Mouse (Mus musculus) T-helper 17 cell (primary cell): ENCODE measurements around the gene Prune1.

ENCODE experiments used
- in situ Hi-C, 2 experiments: fragments of 300-600 bp; cut with MboI, MseI; formaldehyde crosslinking; loops; 1 replicate in 1 of 2; 2 replicates in 1 of 2; pipeline ENCODE4 v1.15.1; 2025; ENCODE audit warnings: high pct_unique_total_duplicates in 2 of 2

The Prune1 gene

GRCm38 (mm10) chr3:95277149-95277551 lies 4.7 kb downstream of the Prune1 start:
- in situ Hi-C loops: no loop called here

- in situ Hi-C loops: no loop called here
Measured at GRCm38 (mm10) chr3:95276428-95276934, 5.4 kb downstream of the Prune1 start.

- in situ Hi-C loops: no loop called here
Measured at GRCm38 (mm10) chr3:95275161-95275560, 6.7 kb downstream of the Prune1 start.

GRCm38 (mm10) chr3:95274453-95274852 lies 7.4 kb downstream of the Prune1 start:
- in situ Hi-C loops: no loop called here

GRCm38 (mm10) chr3:95273471-95273870 lies 8.4 kb downstream of the Prune1 start:
- in situ Hi-C loops: no loop called here

GRCm38 (mm10) chr3:95270766-95271364 lies 11.0 kb downstream of the Prune1 start:
- in situ Hi-C loops: no loop called here

- in situ Hi-C loops: loop anchor here in 1 of 2 experiments (10.0 kb wide), 1 partner anchor 125 kb away; the partner anchor contains the start of gene Tnfaip8l2
Measured at GRCm38 (mm10) chr3:95269789-95270188, 12.1 kb downstream of the Prune1 start.

GRCm38 (mm10) chr3:95267855-95268254 lies 14.0 kb downstream of the Prune1 start:
- in situ Hi-C loops: loop anchor here in 1 of 2 experiments (10.0 kb wide), 1 partner anchor 123 kb away; the partner anchor contains the start of gene Tnfaip8l2

GRCm38 (mm10) chr3:95266052-95266451 lies 15.8 kb downstream of the Prune1 start:
- in situ Hi-C loops: loop anchor here in 1 of 2 experiments (10.0 kb wide), 1 partner anchor 121 kb away; the partner anchor contains the start of gene Tnfaip8l2

- in situ Hi-C loops: loop anchor here in 1 of 2 experiments (10.0 kb wide), 1 partner anchor 120 kb away; the partner anchor contains the start of gene Tnfaip8l2
Measured at GRCm38 (mm10) chr3:95264724-95265123, 17.2 kb downstream of the Prune1 start.

GRCm38 (mm10) chr3:95263089-95263739 lies 18.7 kb downstream of the Prune1 start:
- in situ Hi-C loops: loop anchor here in 1 of 2 experiments (10.0 kb wide), 1 partner anchor 118 kb away; the partner anchor contains the start of gene Tnfaip8l2

GRCm38 (mm10) chr3:95261975-95262374 lies 19.9 kb downstream of the Prune1 start:
- in situ Hi-C loops: loop anchor here in 1 of 2 experiments (10.0 kb wide), 1 partner anchor 117 kb away; the partner anchor contains the start of gene Tnfaip8l2

GRCm38 (mm10) chr3:95256931-95257330 lies 24.9 kb downstream of the Prune1 start:
- in situ Hi-C loops: loop anchor here in 1 of 2 experiments (5.0 kb wide), 1 partner anchor 50 kb away; no protein-coding TSS in a partner anchor

GRCm38 (mm10) chr3:95250783-95251424 lies 31.0 kb downstream of the Prune1 start, which contains the start of gene Bnipl:
Gene Bnipl (minus strand): TSS chr3:95251193.
- in situ Hi-C loops: no loop called here

GRCm38 (mm10) chr3:95250361-95250760 lies 31.5 kb downstream of the Prune1 start:
- in situ Hi-C loops: no loop called here

GRCm38 (mm10) chr3:95247660-95248336 lies 34.1 kb downstream of the Prune1 start:
- in situ Hi-C loops: no loop called here

- in situ Hi-C loops: no loop called here
Measured at GRCm38 (mm10) chr3:95246465-95247231, 35.2 kb downstream of the Prune1 start.

- in situ Hi-C loops: no loop called here
Measured at GRCm38 (mm10) chr3:95243086-95243485, 38.8 kb downstream of the Prune1 start.

GRCm38 (mm10) chr3:95241498-95241897 lies 40.4 kb downstream of the Prune1 start, which contains the start of gene Gm128:
Gene Gm128 (minus strand): TSS chr3:95241598.
- in situ Hi-C loops: no loop called here

GRCm38 (mm10) chr3:95240900-95241299 lies 41.0 kb downstream of the Prune1 start:
- in situ Hi-C loops: no loop called here
